Mouse (Mus musculus): ENCODE results near the gene Adgrg3.
"Not testable (repeated sequence)": the region's sequence is repeated elsewhere in the genome, so short reads cannot be mapped to it uniquely, and the experiment has no call there.

The Adgrg3 gene

GRCm38 (mm10) chr8:95023201-95023600 is 5.7 kb downstream of the Adgrg3 start:
- no peak for DNase-seq (ENCODE audit: inconsistent age in 2 of 2, low spot score in 1 of 2)

GRCm38 (mm10) chr8:95024387-95024786 is 6.9 kb downstream of the Adgrg3 start:
- no peak for DNase-seq (ENCODE audit: inconsistent age in 2 of 2, low spot score in 1 of 2)

- DNase-seq (ENCODE audit: inconsistent age in 2 of 2, low spot score in 1 of 2): peak in 1 of 2 experiments; percentile 42
Observed at GRCm38 (mm10) chr8:95025421-95025820, 7.9 kb downstream of the Adgrg3 start.

- not testable (repeated sequence) for DNase-seq (ENCODE audit: inconsistent age in 2 of 2, low spot score in 1 of 2)
Observed at GRCm38 (mm10) chr8:95028391-95028790, 10.9 kb downstream of the Adgrg3 start.

GRCm38 (mm10) chr8:95037106-95037925 is 19.8 kb downstream of the Adgrg3 start:
- peak in 1 of 2 experiments; percentile 46 for DNase-seq (ENCODE audit: inconsistent age in 2 of 2, low spot score in 1 of 2)

GRCm38 (mm10) chr8:95041883-95042784 is 24.6 kb downstream of the Adgrg3 start:
- no peak for DNase-seq (ENCODE audit: inconsistent age in 2 of 2, low spot score in 1 of 2)

GRCm38 (mm10) chr8:95044811-95045210 is 27.3 kb downstream of the Adgrg3 start:
- no peak for DNase-seq (ENCODE audit: inconsistent age in 2 of 2, low spot score in 1 of 2)

- no peak for DNase-seq (ENCODE audit: inconsistent age in 2 of 2, low spot score in 1 of 2)
Observed at GRCm38 (mm10) chr8:95046982-95047381, 29.5 kb downstream of the Adgrg3 start.

- no peak for DNase-seq (ENCODE audit: inconsistent age in 2 of 2, low spot score in 1 of 2)
Observed at GRCm38 (mm10) chr8:95047884-95048680, 30.6 kb downstream of the Adgrg3 start.

GRCm38 (mm10) chr8:95049636-95050035 is 32.1 kb downstream of the Adgrg3 start:
- no peak for DNase-seq (ENCODE audit: inconsistent age in 2 of 2, low spot score in 1 of 2)

- no peak for DNase-seq (ENCODE audit: inconsistent age in 2 of 2, low spot score in 1 of 2)
Observed at GRCm38 (mm10) chr8:95054438-95054837, 36.9 kb downstream of the Adgrg3 start.

GRCm38 (mm10) chr8:95054927-95055510 is 37.5 kb downstream of the Adgrg3 start, which contains the start of gene Drc7:
Gene Drc7, plus strand, starts transcription at chr8:95055103.
- DNase-seq (ENCODE audit: inconsistent age in 2 of 2, low spot score in 1 of 2): peak in 1 of 2 experiments; percentile 45

GRCm38 (mm10) chr8:95056414-95056813 is 38.9 kb downstream of the Adgrg3 start:
- no peak for DNase-seq (ENCODE audit: inconsistent age in 2 of 2, low spot score in 1 of 2)

- DNase-seq (ENCODE audit: inconsistent age in 2 of 2, low spot score in 1 of 2): no peak
Observed at GRCm38 (mm10) chr8:95058661-95059060, 41.2 kb downstream of the Adgrg3 start.

- DNase-seq (ENCODE audit: inconsistent age in 2 of 2, low spot score in 1 of 2): no peak
Observed at GRCm38 (mm10) chr8:95059812-95060533, 42.5 kb downstream of the Adgrg3 start.

GRCm38 (mm10) chr8:95064531-95064930 is 47.0 kb downstream of the Adgrg3 start:
- no peak for DNase-seq (ENCODE audit: inconsistent age in 2 of 2, low spot score in 1 of 2)

- peak; percentile 61 to 85 for DNase-seq (ENCODE audit: inconsistent age in 2 of 2, low spot score in 1 of 2)
Observed at GRCm38 (mm10) chr8:95067582-95067981, 50.1 kb downstream of the Adgrg3 start.

GRCm38 (mm10) chr8:95075504-95075903 is 58.0 kb downstream of the Adgrg3 start:
- no peak for DNase-seq (ENCODE audit: inconsistent age in 2 of 2, low spot score in 1 of 2)

- DNase-seq (ENCODE audit: inconsistent age in 2 of 2, low spot score in 1 of 2): peak in 1 of 2 experiments; percentile 66
Observed at GRCm38 (mm10) chr8:95076151-95076550, 58.7 kb downstream of the Adgrg3 start.

- no peak for DNase-seq (ENCODE audit: inconsistent age in 2 of 2, low spot score in 1 of 2)
Observed at GRCm38 (mm10) chr8:95078055-95078454, 60.6 kb downstream of the Adgrg3 start.
